Mouse (Mus musculus): Measurements from ENCODE around the gene Armh2. TPM values are rescaled to one million over a fixed set of nuclear protein-coding genes. Genes with fewer than 3 reads are reported as not detected.

The Armh2 gene
- 0.79 TPM for polyA plus RNA-seq (2015; fragmentation: Illumina TruSeq; extraction: RNeasy Lipid Tissue Mini Kit (QIAGEN cat#74804); ENCODE audit: low read depth, low replicate concordance)

DNA sequence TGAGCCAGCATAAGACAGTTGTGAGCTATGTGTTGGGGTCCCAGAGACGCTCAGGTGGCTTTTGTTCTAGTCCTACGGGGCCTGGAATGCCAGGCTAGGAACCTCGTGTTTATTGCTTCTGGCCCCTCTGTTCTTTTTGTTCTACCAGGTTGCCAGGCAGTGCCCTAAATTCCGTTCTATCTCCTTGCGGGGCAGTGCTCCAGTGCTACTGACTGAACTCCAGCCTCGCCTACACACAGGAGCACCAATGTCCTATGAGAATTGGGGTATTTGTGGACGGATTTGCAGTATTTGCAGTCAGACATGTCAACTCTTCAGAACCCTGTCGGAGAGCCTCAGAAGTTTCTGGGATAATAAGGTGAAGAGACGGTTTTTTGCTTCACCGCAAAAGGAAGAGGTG is at the start of gene Armh2:
Gene Armh2 (plus strand): TSS at position 205 of the 400 bp plus-strand sequence.

DNA sequence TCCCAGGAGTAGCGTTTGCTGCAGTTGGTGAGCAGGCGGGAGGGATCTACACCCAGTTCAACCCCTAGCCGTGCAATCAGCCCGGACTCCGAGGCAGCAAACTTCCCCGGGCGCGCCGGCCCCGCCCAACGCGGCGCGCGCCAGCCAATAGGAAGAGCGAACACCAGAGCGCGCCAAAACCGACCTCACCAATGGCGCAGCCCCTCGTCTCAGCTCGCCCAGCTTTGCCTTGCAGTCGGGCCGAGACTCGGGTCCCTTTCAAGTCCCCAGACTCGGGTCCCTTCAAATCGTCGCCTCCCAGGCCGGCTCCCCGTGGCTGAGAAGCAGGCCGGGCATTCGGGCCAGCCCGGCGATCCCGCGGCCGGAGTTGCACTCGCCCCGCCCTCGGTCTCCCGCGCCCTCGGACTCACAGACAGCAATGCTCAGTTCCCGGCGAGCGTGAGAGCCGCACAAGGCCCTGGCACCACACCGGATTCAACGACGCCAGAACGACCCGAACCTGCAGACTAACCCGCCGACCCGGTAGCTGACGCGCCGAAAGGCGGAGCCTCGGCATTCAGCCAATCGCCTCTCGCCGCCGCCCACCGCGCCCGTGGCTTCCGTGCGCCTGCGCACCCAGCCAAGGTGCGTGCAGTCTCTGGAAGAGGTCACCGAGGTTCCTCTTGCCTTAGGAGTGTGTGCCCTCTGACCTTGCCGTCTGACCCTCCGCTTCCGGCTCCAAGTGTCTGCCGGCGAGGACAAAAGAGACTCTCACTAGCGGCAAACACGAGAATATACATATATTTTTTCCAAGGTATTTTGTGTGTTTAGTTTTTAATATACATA is 20.6 kb downstream of the Armh2 start, which contains the start of gene Gmnn:
Gene Gmnn (minus strand): TSS at position 521 of the 825 bp plus-strand sequence.

Other genes with a start within 250 kb of the Armh2 start
- gene Ripor2, start 159.0 kb upstream of the Armh2 start, polyA plus RNA-seq (2015; fragmentation: Illumina TruSeq; extraction: RNeasy Lipid Tissue Mini Kit (QIAGEN cat#74804); ENCODE audit: low read depth, low replicate concordance), result 30.5 TPM
- 12.4 TPM for gene Gmnn, start 20.7 kb downstream of the Armh2 start, polyA plus RNA-seq (2015; fragmentation: Illumina TruSeq; extraction: RNeasy Lipid Tissue Mini Kit (QIAGEN cat#74804); ENCODE audit: low read depth, low replicate concordance)
- 129 TPM for gene BC005537, start 60.4 kb downstream of the Armh2 start, polyA plus RNA-seq (2015; fragmentation: Illumina TruSeq; extraction: RNeasy Lipid Tissue Mini Kit (QIAGEN cat#74804); ENCODE audit: low read depth, low replicate concordance)
- gene Acot13, start 90.3 kb downstream of the Armh2 start, polyA plus RNA-seq (2015; fragmentation: Illumina TruSeq; extraction: RNeasy Lipid Tissue Mini Kit (QIAGEN cat#74804); ENCODE audit: low read depth, low replicate concordance), result 290 TPM
- gene Tdp2, start 90.4 kb downstream of the Armh2 start, polyA plus RNA-seq (2015; fragmentation: Illumina TruSeq; extraction: RNeasy Lipid Tissue Mini Kit (QIAGEN cat#74804); ENCODE audit: low read depth, low replicate concordance), result 23.5 TPM
- gene D130043K22Rik, start 103.9 kb downstream of the Armh2 start, polyA plus RNA-seq (2015; fragmentation: Illumina TruSeq; extraction: RNeasy Lipid Tissue Mini Kit (QIAGEN cat#74804); ENCODE audit: low read depth, low replicate concordance), result 20.2 TPM
- 43.9 TPM for gene Aldh5a1, start 196.4 kb downstream of the Armh2 start, polyA plus RNA-seq (2015; fragmentation: Illumina TruSeq; extraction: RNeasy Lipid Tissue Mini Kit (QIAGEN cat#74804); ENCODE audit: low read depth, low replicate concordance)
- gene Gpld1, start 201.9 kb downstream of the Armh2 start, polyA plus RNA-seq (2015; fragmentation: Illumina TruSeq; extraction: RNeasy Lipid Tissue Mini Kit (QIAGEN cat#74804); ENCODE audit: low read depth, low replicate concordance), result 21.4 TPM

All from brain, adult 10 weeks (tissue).